Comparison of ENCODE assay signal across 18 mouse cellular contexts in genomic region chr1:135999720-136000287, GRCm38 (mm10).
DNase-seq lines count a peak whose midpoint lies in the region; ATAC-seq lines count a peak whose summit lies in the region.
"Had no signal": no experiment of that assay in that cellular context is flagged by ENCODE, and none has a peak within 500 bp of the region (broad histone marks: within the 10 kb centered on the region; RNA-seq: fewer than 3 reads in every experiment).

No protein-coding gene starts in this region.

- DNase-seq in frontal cortex, postnatal 25 days (ENCODE audit: low spot score in 2 of 2) = no peak
- DNase-seq in right cerebral cortex, adult 18-20 months = peak; percentile 15
- DNase-seq in right cerebral cortex, postnatal 36 days (ENCODE audit: low spot score in 2 of 2) = no peak
- peak; percentile 54 for DNase-seq in telencephalon, adult 2 months (ENCODE audit: low read depth, low spot score)
- DNase-seq in left cerebral cortex, adult 11 months (ENCODE audit: low spot score) = no peak
- DNase-seq: adrenal gland, postnatal 10 days; adrenal gland, postnatal 36 days; cerebellum, adult 11 months; cerebellum, adult 2 months; cerebellum, adult 9-11 months; cerebellum, postnatal 25 days; forebrain, postnatal 0 days; gastrocnemius, postnatal 10 days; gastrocnemius, postnatal 36 days; heart, adult 2 months had no signal

- peak; percentile 98 for ATAC-seq in frontal cortex, adult (ENCODE audit: low TSS enrichment)
- ATAC-seq: forebrain, embryonic 14.5 days; forebrain, postnatal 0 days; Patski had no signal

Comparison
In these comparisons a context has a peak if more than half of its experiments do, and no peak if none do; other contexts are left out.
1. DNase-seq: peak in right cerebral cortex, adult 18-20 months (single experiment) and telencephalon, adult 2 months (single experiment); none in frontal cortex, postnatal 25 days (0 of 2), right cerebral cortex, postnatal 36 days (0 of 2) and left cerebral cortex, adult 11 months (single experiment).